Mouse (Mus musculus) liver, embryonic 16.5 days (tissue): Measurements from ENCODE around the gene Olfm1. TPM values are rescaled to one million over a fixed set of nuclear protein-coding genes. Genes with fewer than 3 reads are reported as not detected.

ENCODE experiments used
- ATAC-seq: fragments of 200-750 bp; cut with Nextera tagmentation; 2 replicates; pipeline ENCODE4 v1.8.0; 2017; ENCODE audit warnings: low read depth, mild to moderate bottlenecking, moderate number of reproducible peaks, moderate library complexity
- H3K27ac ChIP-seq: fragments of 300-500 bp; sonication (generic); 2 replicates; pipeline ENCODE4 v1.5.1; 2014; ENCODE audit warnings: mild to moderate bottlenecking, low read length
- H3K27me3 ChIP-seq: fragments of 300-500 bp; sonication (generic); 2 replicates; pipeline ENCODE4 v1.6.1; 2014; ENCODE audit warnings: low read depth, low read length, mixed read lengths; ENCODE audit not compliant: control insufficient read depth, insufficient read depth
- H3K36me3 ChIP-seq: fragments of 300-500 bp; sonication (generic); 2 replicates; pipeline ENCODE4 v1.6.1; 2014; ENCODE audit warnings: mild to moderate bottlenecking; ENCODE audit not compliant: control insufficient read depth, insufficient read depth
- H3K4me1 ChIP-seq: fragments of 300-500 bp; sonication (generic); 2 replicates; pipeline ENCODE4 v1.6.1; 2014; ENCODE audit warnings: low read depth, low read length, mixed read lengths; ENCODE audit not compliant: control insufficient read depth
- H3K4me2 ChIP-seq: fragments of 300-500 bp; sonication (generic); 2 replicates; pipeline ENCODE4 v1.6.1; 2014; ENCODE audit warnings: low read depth, low read length, mixed read lengths
- H3K4me3 ChIP-seq: fragments of 300-500 bp; sonication (generic); 2 replicates; pipeline ENCODE4 v1.5.1; 2014; ENCODE audit warnings: low read depth, mild to moderate bottlenecking, low read length
- H3K9ac ChIP-seq: fragments of 300-500 bp; sonication (generic); 2 replicates; pipeline ENCODE4 v1.6.1; 2014; ENCODE audit warnings: low read depth, low read length
- H3K9me3 ChIP-seq: fragments of 300-500 bp; sonication (generic); replicated peaks from 2 replicates; pipeline ENCODE4 v1.6.1; 2016; ENCODE audit warnings: low read length; ENCODE audit not compliant: control insufficient read depth
- WGBS: fragments of 180-500 bp; shearing (Covaris S2); extraction: QIAGEN DNeasy Blood & Tissue Kit; methylation state at CpG from one replicate; pipeline ENCODE4 v1.1.7; 2014; ENCODE audit not compliant: insufficient replicate concordance; 5-methylcytosine and 5-hydroxymethylcytosine counted together
- polyA plus RNA-seq: library from polyadenylated mRNA; unstranded; fragments of >200 nt; fragmentation: Nextera tagmentation; extraction: Ambion mirVana; gene quantifications from 2 replicates; pipeline ENCODE4 v1.2.1, GENCODE M21; 2015

The Olfm1 gene
- polyA plus RNA-seq, 1 experiment from 2014 or later = 0.89 TPM

- no peak overlapping the region for H3K9ac ChIP-seq
- no peak overlapping the region for H3K4me2 ChIP-seq
- 54% methylated on average over 3 of the region's 3 CpGs for WGBS
- H3K4me3 ChIP-seq = no peak overlapping the region
- peaks cover 9% of the 10 kb centered on the region for H3K4me1 ChIP-seq
- H3K9me3 ChIP-seq = no peaks in the 10 kb centered on the region
- H3K27me3 ChIP-seq = peaks cover 40% of the 10 kb centered on the region
- H3K27ac ChIP-seq = no peak overlapping the region
- no peaks in the 10 kb centered on the region for H3K36me3 ChIP-seq
- ATAC-seq = no peak
Observed at GRCm38 (mm10) chr2:28207200-28207750, 14.5 kb downstream of the Olfm1 start.

- H3K36me3 ChIP-seq = no peaks in the 10 kb centered on the region
- ATAC-seq = no peak
- no peaks in the 10 kb centered on the region for H3K9me3 ChIP-seq
- no peak overlapping the region for H3K27ac ChIP-seq
- H3K4me1 ChIP-seq = peaks cover 9% of the 10 kb centered on the region
- H3K9ac ChIP-seq = no peak overlapping the region
- no peak overlapping the region for H3K4me2 ChIP-seq
- H3K4me3 ChIP-seq = no peak overlapping the region
- H3K27me3 ChIP-seq = peaks cover 40% of the 10 kb centered on the region
- WGBS = 65% methylated on average over 14 of the region's 14 CpGs
Observed at GRCm38 (mm10) chr2:28208130-28208745, 15.4 kb downstream of the Olfm1 start.

- peaks cover 33% of the 10 kb centered on the region for H3K27me3 ChIP-seq
- H3K27ac ChIP-seq = no peak overlapping the region
- WGBS = 62% methylated on average over 5 of the region's 5 CpGs
- H3K4me1 ChIP-seq = peaks cover 9% of the 10 kb centered on the region
- no peaks in the 10 kb centered on the region for H3K9me3 ChIP-seq
- H3K4me3 ChIP-seq = no peak overlapping the region
- H3K4me2 ChIP-seq = no peak overlapping the region
- ATAC-seq = no peak
- no peaks in the 10 kb centered on the region for H3K36me3 ChIP-seq
- no peak overlapping the region for H3K9ac ChIP-seq
Observed at GRCm38 (mm10) chr2:28209211-28209610, 16.4 kb downstream of the Olfm1 start.

- Histone ChIP-seq H3K27me3 (peaks cover 29% of the 10 kb centered on the region), H3K9me3 (no peaks in the 10 kb centered on the region), H3K36me3 (no peaks in the 10 kb centered on the region), H3K4me2 (no peak overlapping the region), H3K27ac (no peak overlapping the region), H3K9ac (no peak overlapping the region), H3K4me1 (peaks cover 9% of the 10 kb centered on the region), H3K4me3 (no peak overlapping the region)
- ATAC-seq = no peak
- 77% methylated on average over 12 of the region's 12 CpGs for WGBS
Observed at GRCm38 (mm10) chr2:28209653-28210052, 16.9 kb downstream of the Olfm1 start.

- Histone ChIP-seq H3K36me3 (no peaks in the 10 kb centered on the region), H3K27me3 (peaks cover 23% of the 10 kb centered on the region), H3K9me3 (no peaks in the 10 kb centered on the region), H3K9ac (no peak overlapping the region), H3K4me2 (no peak overlapping the region), H3K4me1 (peaks cover 3% of the 10 kb centered on the region; the same call in 1 of the 2 replicates), H3K4me3 (no peak overlapping the region), H3K27ac (no peak overlapping the region)
- no peak for ATAC-seq
- 57% methylated on average over 4 of the region's 4 CpGs for WGBS
Observed at GRCm38 (mm10) chr2:28210273-28210672, 17.5 kb downstream of the Olfm1 start.

GRCm38 (mm10) chr2:28211531-28212281 is 18.9 kb downstream of the Olfm1 start:
- Histone ChIP-seq H3K9ac (no peak overlapping the region), H3K27me3 (peaks cover 8% of the 10 kb centered on the region), H3K27ac (no peak overlapping the region), H3K4me1 (no peaks in the 10 kb centered on the region), H3K4me2 (no peak overlapping the region), H3K9me3 (no peaks in the 10 kb centered on the region), H3K4me3 (no peak overlapping the region), H3K36me3 (no peaks in the 10 kb centered on the region)
- ATAC-seq = no peak
- WGBS = 53% methylated on average over 22 of the region's 22 CpGs

GRCm38 (mm10) chr2:28212911-28213310 is 20.1 kb downstream of the Olfm1 start:
- no peak for ATAC-seq
- Histone ChIP-seq H3K9me3 (no peaks in the 10 kb centered on the region), H3K27me3 (no peaks in the 10 kb centered on the region; the same call in 1 of the 2 replicates), H3K27ac (no peak overlapping the region), H3K4me3 (no peak overlapping the region), H3K4me1 (no peaks in the 10 kb centered on the region), H3K9ac (no peak overlapping the region), H3K4me2 (no peak overlapping the region), H3K36me3 (no peaks in the 10 kb centered on the region)
- 54% methylated on average over 5 of the region's 5 CpGs for WGBS

- no peaks in the 10 kb centered on the region for H3K36me3 ChIP-seq
- H3K4me2 ChIP-seq = no peak overlapping the region
- H3K27me3 ChIP-seq = no peaks in the 10 kb centered on the region; the same call in 1 of the 2 replicates
- no peaks in the 10 kb centered on the region for H3K9me3 ChIP-seq
- H3K9ac ChIP-seq = no peak overlapping the region
- no peaks in the 10 kb centered on the region for H3K4me1 ChIP-seq
- no peak for ATAC-seq
- H3K27ac ChIP-seq = no peak overlapping the region
- no peak overlapping the region for H3K4me3 ChIP-seq
- 48% methylated on average over 5 of the region's 5 CpGs for WGBS
Observed at GRCm38 (mm10) chr2:28216211-28216775, 23.5 kb downstream of the Olfm1 start.

GRCm38 (mm10) chr2:28217783-28218182 is 25.0 kb downstream of the Olfm1 start:
- WGBS = 67% methylated on average over 1 of the region's 1 CpGs
- no peaks in the 10 kb centered on the region for H3K4me1 ChIP-seq
- no peak for ATAC-seq

More at GRCm38 (mm10) chr2:28217783-28218182, 25.0 kb downstream of the Olfm1 start:
- Histone ChIP-seq H3K36me3 (no peaks in the 10 kb centered on the region), H3K27ac (no peak overlapping the region), H3K9ac (no peak overlapping the region), H3K9me3 (no peaks in the 10 kb centered on the region), H3K4me3 (no peak overlapping the region), H3K27me3 (no peaks in the 10 kb centered on the region; the same call in 1 of the 2 replicates), H3K4me2 (no peak overlapping the region)
